Mouse (Mus musculus) left cerebral cortex, adult 2 months (tissue): ENCODE measurements around the gene Chrdl2. TPM values are rescaled to one million over a fixed set of nuclear protein-coding genes. Genes with fewer than 3 reads are reported as not detected.
"Not testable (repeated sequence)": the region's sequence is repeated elsewhere in the genome, so short reads cannot be mapped to it uniquely, and the experiment has no call there.

Experiments
- DNase-seq, 2 experiments: peaks; one replicate each; pipeline ENCODE4 v3.0.0; 2021 to 2022; ENCODE audit warnings: low spot score in 2 of 2, mixed read lengths in 1 of 2; ENCODE audit errors: extremely low spot score in 1 of 2
- H3K27ac ChIP-seq: fragments of 200-600 bp; 2 replicates; pipeline ENCODE4 v1.8.1; 2022
- H3K4me3 ChIP-seq: fragments of 200-600 bp; 2 replicates; pipeline ENCODE4 v1.8.1; 2022
- CTCF ChIP-seq: fragments of 200-600 bp; IDR thresholded peaks from 2 replicates; pipeline ENCODE4 v1.8.1; 2022; ENCODE audit warnings: antibody characterized with exemption, mild to moderate bottlenecking, moderate library complexity
- intact Hi-C: fragments of 180-260 bp; cut with DNase I; formaldehyde crosslinking; loops from one replicate; pipeline ENCODE4 v1.15.1; 2025
- long read RNA-seq, 2 experiments: library from polyadenylated mRNA; stranded (forward); transcript quantifications; one replicate each; pipeline ENCODE4 v2.0.0; 2021; ENCODE audit warnings: borderline mapping rate in 2 of 2
- total RNA-seq, 2 experiments: library from RNA; stranded (reverse); gene quantifications; 2 replicates each; pipeline ENCODE4 v1.2.3; 2021

Gene Chrdl2
- under 1 TPM; 0.34 to 0.49 TPM for total RNA-seq
- long read RNA-seq, experiment 1, result 0 reads
- long read RNA-seq, experiment 2, result 0 reads

DNA sequence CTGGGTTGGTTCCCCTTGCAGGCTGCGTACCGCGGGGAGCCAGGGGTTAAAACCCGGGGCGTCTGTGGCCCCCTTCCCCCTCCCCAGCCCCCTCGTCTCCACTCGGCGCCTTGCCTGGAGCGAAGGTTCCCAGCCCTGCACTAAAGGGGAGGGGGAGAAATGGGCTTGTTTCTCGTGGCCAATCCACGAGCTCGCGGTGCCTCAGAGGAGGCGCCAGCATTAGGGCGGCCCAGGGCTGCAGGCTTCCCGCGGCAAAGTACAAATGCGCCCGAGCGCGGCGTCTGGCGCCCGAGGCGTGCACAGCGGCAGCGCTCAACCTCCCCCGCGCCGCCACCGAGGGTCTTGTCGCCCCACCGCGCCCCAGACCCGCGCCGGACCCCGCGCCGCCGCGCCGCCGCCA, at the start of gene Chrdl2:
Chrdl2 (plus strand) TSS at position 383 of the 400 bp plus-strand sequence.
- TF ChIP-seq CTCF, result no peak
- DNase-seq, result peak; percentile 24 to 36
- intact Hi-C loops, result loop anchor here (5.0 to 10.0 kb wide), 2 partner anchors 182 to 381 kb away; partner anchors contain the start of gene Tpbgl
- Histone ChIP-seq H3K27ac (no peak within 1 kb of the TSS), H3K4me3 (peak within 1 kb of the TSS; percentile 44)

DNA sequence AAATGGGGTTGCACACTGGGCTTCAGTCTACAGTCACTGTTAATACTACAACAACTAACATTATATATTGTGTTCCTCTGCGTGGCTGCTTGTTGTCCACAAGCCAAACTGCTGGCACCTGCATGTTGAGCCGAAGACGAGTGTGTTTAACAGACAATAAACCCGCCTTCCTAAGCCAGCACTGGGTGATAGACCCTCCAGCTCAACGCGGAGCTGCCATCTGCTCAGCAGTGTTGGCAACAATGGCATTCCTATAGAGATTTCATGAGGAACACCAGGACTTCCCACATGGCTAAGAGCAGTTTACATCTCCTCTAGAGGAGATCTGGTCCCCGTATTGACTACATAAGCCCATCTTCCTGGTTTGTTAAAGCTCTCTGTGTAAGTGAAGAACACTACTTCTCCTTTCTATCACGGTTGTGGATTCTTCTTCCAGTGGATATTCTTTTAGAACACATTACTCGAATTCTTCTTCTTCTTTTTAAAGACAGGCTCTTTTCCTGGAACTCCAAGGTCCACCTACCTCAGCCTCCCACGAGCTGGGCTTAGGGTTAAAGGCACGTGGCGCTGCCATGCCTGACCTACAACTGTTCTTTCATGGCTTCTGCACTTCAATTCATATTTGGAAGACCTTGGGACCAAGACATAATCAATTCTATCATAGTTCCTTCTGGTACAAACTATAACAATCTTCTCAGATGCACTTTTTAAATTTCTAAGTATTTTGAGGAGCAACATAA, 48.6 kb upstream of the Chrdl2 start:
- intact Hi-C loops, result no loop called here
- Histone ChIP-seq H3K27ac (peak overlapping the region; percentile 70), H3K4me3 (no peak overlapping the region)
- no peak for TF ChIP-seq CTCF
- no peak for DNase-seq

DNA sequence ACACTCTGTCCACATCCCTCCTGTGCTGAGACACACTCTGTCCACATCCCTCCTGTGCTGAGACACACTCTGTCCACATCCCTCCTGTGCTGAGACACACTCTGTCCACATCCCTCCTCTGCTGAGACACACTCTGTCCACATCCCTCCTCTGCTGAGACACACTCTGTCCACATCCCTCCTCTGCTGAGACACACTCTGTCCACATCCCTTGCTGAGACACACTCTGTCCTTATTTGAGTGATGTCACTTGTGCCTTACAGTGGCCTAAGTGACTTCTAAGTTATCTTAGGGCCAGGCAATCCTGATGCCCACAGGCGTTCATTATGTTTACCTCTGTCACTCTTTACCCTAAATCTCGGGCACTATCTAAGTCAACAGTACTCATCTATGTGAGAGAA, 45.4 kb upstream of the Chrdl2 start:
- H3K4me3 ChIP-seq, intact Hi-C loops, DNase-seq: not testable (repeated sequence)
- peak overlapping the region; percentile 34; the same call in 1 of the 2 replicates for H3K27ac ChIP-seq

DNA sequence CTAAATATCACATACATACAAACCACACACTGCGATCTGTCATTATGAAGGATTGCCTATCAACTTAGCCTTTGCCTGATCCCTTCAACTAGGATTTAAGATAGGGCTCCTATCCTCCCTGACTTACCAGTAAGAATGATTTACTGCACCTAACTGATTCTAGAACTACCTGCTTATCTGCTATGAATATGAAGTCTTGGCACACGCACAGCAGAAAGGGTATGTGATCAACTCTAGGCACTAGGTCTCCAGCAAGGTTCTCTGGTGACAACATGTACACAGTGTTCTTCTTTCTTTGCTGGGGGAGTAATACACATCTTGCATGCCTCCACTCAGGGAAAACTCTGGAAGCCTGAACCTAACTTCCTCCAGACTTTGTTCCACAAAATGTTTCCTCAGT, 44.5 kb upstream of the Chrdl2 start:
- intact Hi-C loops, result no loop called here
- H3K27ac ChIP-seq, result no peak overlapping the region; the same call in 1 of the 2 replicates
- DNase-seq, result no peak

DNA sequence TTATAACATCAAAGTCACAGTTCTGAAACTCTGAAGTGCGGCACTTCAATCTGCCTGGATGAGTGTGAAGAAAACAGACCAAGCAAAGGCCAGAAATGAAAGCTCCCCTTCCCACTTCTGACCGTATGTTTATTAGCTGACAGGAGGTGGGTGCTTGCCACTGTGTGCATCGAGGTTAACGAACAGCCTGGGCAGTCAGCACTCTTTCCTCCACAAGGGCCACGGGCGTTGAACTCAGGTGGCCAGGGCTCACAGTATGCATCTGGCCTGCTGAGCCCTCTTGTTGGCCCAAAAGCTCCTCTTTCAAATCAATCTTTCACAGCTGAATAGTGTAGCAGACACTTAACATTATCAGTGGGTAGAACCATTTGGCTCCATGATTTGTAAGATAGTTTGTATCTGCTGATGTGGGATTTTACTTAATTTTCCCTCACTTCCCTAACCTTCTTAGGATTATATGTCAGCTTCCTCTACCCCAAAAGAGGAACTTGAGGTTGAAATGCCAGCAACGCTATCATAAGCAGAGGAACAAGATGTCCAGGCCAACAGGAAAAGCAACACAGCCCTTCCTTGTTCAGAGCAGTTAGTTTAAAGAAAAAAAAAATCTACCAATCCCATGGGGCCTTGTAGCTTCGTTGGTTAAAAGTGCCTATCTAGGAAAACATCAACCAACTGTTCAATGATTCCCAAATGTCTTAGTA, 43.3 kb upstream of the Chrdl2 start:
- intact Hi-C loops, result no loop called here
- no peak for TF ChIP-seq CTCF
- no peak overlapping the region; the same call in 1 of the 2 replicates for H3K4me3 ChIP-seq
- peak in 1 of 2 experiments; percentile 7 for DNase-seq
- peak overlapping the region; percentile 94 for H3K27ac ChIP-seq

More for the DNA sequence above, 44.5 kb upstream of the Chrdl2 start:
- H3K4me3 ChIP-seq, result no peak overlapping the region
- no peak for TF ChIP-seq CTCF

DNA sequence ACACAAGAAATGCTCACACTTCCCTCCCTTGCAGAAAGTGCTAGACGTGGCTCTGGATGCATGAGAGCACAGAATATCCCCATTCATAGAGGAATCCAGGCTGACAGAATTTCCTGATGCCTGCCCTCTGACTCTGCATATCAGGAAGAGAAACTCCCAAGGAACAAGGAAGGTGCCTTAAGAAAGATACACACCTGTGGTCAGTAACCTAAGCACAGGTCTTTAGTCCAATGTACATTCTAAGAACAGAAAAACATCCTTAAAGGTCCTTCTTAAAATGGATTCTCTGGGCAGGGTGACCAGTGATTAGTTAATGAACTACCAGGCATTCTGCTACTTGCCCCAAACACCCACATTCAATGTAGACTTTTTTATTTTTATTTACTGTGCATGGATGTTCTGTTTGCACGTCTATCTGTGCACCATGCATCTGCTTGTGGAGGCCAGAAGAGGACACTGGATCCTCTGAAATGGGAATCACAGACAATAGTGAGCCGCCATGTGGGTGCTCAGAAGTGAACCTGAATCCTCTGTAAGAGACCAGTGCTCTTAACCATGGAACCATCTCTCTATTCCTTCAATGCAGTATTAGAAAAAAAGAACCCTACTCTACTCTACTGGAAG, 42.6 kb upstream of the Chrdl2 start:
- DNase-seq, result no peak
- H3K4me3 ChIP-seq, result peak overlapping the region; percentile 26; the same call in 1 of the 2 replicates
- TF ChIP-seq CTCF, result no peak
- H3K27ac ChIP-seq, result peak overlapping the region; percentile 94
- intact Hi-C loops, result no loop called here

DNA sequence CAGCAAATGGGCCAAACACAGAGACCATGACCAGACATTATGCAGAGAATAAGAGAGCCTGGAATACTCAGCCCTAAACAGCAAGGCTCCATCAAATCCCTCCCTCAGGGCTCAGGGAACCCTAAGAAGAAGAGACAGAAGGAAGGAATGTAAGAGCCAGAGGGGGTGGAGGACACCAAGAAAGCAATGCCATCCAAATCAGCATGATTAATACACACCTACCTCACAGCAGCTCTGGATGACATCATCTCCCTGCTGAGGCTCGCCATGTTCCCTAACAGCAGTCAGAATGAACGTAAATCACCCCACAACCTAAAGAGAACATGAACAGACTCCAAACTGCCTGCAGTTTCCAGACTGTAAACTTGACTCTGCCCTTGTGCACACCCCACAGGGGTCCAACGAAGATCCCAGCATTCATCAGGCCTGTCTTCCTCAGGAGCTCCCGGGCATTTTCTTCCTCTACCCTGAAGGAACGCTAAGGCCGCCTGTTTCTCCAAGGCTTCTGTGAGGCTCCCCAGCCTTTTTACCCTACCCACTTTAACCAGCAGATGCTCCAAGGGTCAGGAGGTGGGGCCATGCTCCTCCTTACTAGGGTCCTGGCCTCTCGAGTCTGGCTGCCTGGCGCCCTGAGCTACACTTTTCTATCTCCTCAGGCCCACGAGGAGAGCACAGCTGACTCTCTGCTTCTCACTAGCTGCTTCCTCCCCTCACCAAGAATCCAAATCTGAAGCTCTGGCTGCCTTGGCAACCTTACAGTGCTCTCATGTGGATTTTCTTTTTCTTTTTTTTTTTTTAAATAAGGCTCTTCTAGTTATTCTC, 40.7 kb upstream of the Chrdl2 start:
- Histone ChIP-seq H3K4me3 (peak overlapping the region; percentile 36), H3K27ac (peak overlapping the region; percentile 94)
- peak; percentile 47 to 51 for DNase-seq
- intact Hi-C loops, result loop anchor here (1.0 to 2.0 kb wide), 2 partner anchors 12 to 18 kb away; no protein-coding TSS in a partner anchor
- TF ChIP-seq CTCF, result no peak

DNA sequence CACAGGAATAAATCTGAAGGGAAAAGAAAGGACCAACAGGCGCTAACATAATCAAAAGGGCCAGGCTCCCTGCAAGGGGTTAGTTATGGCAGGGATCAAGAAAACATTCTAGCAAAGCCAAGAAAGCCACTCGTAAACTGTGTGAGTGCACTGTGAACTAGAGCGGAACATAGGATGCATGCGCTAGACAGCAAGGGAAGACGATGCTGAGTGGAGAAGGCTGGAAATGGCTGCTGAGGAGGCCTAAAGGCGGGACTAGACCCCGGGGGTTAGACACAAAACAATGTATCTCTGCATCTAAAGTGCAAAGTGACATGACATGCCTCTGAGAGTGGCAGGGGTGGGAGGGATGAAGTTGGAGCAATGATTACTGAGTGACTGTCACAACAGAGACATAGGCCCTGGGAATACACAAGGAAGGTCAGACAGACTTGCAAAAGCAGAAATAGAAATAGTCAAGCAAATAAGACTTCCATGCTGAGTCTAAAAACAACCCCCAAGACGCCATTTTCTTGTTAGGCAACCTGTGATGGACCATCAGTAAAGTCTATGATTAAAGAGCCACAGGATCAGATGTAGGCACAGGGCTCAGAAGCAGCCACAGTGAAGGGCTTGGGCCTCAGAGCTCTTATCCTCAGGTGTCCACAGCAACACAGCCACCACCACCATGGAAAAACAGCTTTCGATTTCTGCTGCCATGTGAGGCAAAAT, 39.8 kb upstream of the Chrdl2 start:
- no peak for TF ChIP-seq CTCF
- H3K4me3 ChIP-seq, result no peak overlapping the region
- DNase-seq, result no peak
- peak overlapping the region; percentile 94 for H3K27ac ChIP-seq
- intact Hi-C loops, result no loop called here

DNA sequence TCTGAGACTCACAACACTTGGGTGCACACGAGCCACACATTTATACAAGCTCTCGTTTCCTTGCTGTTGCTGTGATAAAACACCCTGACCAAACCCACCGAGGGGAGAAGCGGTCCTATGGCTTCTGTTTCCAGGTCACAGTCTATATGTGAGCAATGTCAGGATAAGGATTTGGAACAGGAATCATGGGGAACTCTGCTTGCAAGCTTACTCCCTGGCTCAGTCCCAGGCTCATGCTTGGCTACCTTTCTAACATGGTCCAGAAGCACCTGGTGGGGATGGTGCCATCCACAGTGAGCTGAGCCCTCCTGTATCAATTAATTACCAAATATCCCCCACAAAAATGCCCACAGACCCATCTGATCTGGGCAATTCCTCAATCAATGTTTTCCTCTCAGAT, 36.8 kb upstream of the Chrdl2 start:
- intact Hi-C loops, result no loop called here
- TF ChIP-seq CTCF, result no peak
- Histone ChIP-seq H3K4me3 (no peak overlapping the region), H3K27ac (peak overlapping the region; percentile 55)
- DNase-seq, result no peak

DNA sequence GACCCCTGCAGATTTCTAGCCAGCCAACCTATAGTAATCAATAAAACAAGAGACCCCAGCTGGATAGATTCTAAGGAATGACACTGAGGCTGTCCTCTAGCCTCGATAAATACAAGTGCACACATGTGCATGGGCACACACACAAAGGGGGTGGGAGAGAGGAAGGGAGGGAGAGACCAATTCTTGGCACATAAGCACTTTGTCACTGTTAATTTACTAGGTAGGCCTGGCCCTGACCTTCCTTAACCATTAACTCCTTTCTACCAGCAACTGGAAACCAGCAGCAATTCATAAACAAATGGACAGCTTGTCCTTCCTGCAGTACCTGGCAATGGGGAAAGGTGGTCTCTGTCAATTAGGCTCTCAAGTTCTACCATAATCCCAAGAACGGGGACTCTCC, 34.0 kb upstream of the Chrdl2 start:
- intact Hi-C loops, result no loop called here
- no peak overlapping the region for H3K27ac ChIP-seq
- no peak overlapping the region for H3K4me3 ChIP-seq
- DNase-seq, result no peak
- no peak for TF ChIP-seq CTCF

DNA sequence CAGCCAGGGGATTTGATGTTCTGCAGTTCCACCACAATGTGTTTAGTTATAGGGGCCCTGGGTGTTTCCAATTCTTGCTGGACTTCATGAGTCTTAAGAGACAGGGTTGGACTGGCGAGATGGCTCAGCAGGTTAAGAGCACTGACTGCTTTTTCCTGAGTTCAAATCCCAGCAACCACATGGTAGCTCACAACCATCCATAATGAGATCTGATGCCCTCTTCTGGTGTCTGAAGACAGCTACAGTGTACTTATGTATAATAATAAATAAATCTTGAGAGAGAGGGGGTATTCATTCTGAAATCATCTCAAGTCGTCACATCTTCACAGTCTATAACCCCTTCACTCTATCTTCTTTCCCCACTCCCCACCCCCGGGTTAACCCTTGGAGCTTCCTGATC, 33.1 kb upstream of the Chrdl2 start:
- TF ChIP-seq CTCF, result peak; percentile 21; the same call in 1 of the 2 replicates
- intact Hi-C loops, DNase-seq: not testable (repeated sequence)

More for the DNA sequence above, 33.1 kb upstream of the Chrdl2 start:
- H3K27ac ChIP-seq, H3K4me3 ChIP-seq: not testable (repeated sequence)
